Mouse (Mus musculus) midbrain, embryonic 11.5 days (tissue): ENCODE measurements around the gene Ccnf. TPM values are rescaled to one million over a fixed set of nuclear protein-coding genes. Genes with fewer than 3 reads are reported as not detected.

Experiments used
- ATAC-seq: fragments of 200-750 bp; cut with Nextera tagmentation; 2 replicates; pipeline ENCODE4 v1.8.0; 2017; ENCODE audit warnings: moderate TSS enrichment, moderate library complexity; ENCODE audit not compliant: low FRiP score
- DNase-seq: peaks from one replicate; pipeline ENCODE4 v3.0.0; 2015; ENCODE audit warnings: low spot score; ENCODE audit errors: missing footprints
- H3K27ac ChIP-seq: fragments of 300-500 bp; sonication (generic); 2 replicates; pipeline ENCODE4 v1.5.1; 2014; ENCODE audit warnings: low read depth, low read length
- H3K27me3 ChIP-seq: fragments of 300-500 bp; sonication (generic); 2 replicates; pipeline ENCODE4 v1.6.1; 2014; ENCODE audit warnings: mild to moderate bottlenecking, low read length, moderate library complexity, mixed read lengths; ENCODE audit not compliant: control insufficient read depth, insufficient read depth
- H3K36me3 ChIP-seq: fragments of 300-500 bp; sonication (generic); 2 replicates; pipeline ENCODE4 v1.6.1; 2014; ENCODE audit warnings: mild to moderate bottlenecking, low read length, moderate library complexity, mixed read lengths; ENCODE audit not compliant: control insufficient read depth, insufficient read depth
- H3K4me1 ChIP-seq: fragments of 300-500 bp; sonication (generic); 2 replicates; pipeline ENCODE4 v1.6.1; 2014; ENCODE audit warnings: low read length; ENCODE audit not compliant: control insufficient read depth, insufficient read depth
- H3K4me2 ChIP-seq: fragments of 300-500 bp; sonication (generic); 2 replicates; pipeline ENCODE4 v1.6.1; 2014; ENCODE audit warnings: mild to moderate bottlenecking, moderate library complexity
- H3K4me3 ChIP-seq: fragments of 300-500 bp; sonication (generic); 2 replicates; pipeline ENCODE4 v1.5.1; 2014; ENCODE audit warnings: low read depth, low read length
- H3K9ac ChIP-seq: fragments of 300-500 bp; sonication (generic); 2 replicates; pipeline ENCODE4 v1.6.1; 2014; ENCODE audit warnings: low read length
- H3K9me3 ChIP-seq: fragments of 300-500 bp; sonication (generic); 2 replicates; pipeline ENCODE4 v1.6.1; 2016; ENCODE audit warnings: low read length; ENCODE audit not compliant: control insufficient read depth
- WGBS: fragments of 180-500 bp; shearing (Covaris S2); extraction: QIAGEN DNeasy Blood & Tissue Kit; methylation state at CpG from one replicate; pipeline ENCODE4 v1.1.7; 2014; 5-methylcytosine and 5-hydroxymethylcytosine counted together
- polyA plus RNA-seq: library from polyadenylated mRNA; unstranded; fragments of >200 nt; fragmentation: Nextera tagmentation; extraction: Ambion mirVana; gene quantifications from 2 replicates; pipeline ENCODE4 v1.2.1, GENCODE M21; 2014

The Ccnf gene
- polyA plus RNA-seq, 1 experiment from 2014 or later = 98.6 TPM

GRCm38 (mm10) chr17:24216836-24217235 is 34.4 kb downstream of the Ccnf start:
- H3K4me1 ChIP-seq = peaks cover 16% of the 10 kb centered on the region
- H3K4me2 ChIP-seq = no peak overlapping the region
- H3K9ac ChIP-seq = no peak overlapping the region
- peaks cover 7% of the 10 kb centered on the region; the same call in 1 of the 2 replicates for H3K36me3 ChIP-seq
- no peak overlapping the region for H3K4me3 ChIP-seq
- no peak for DNase-seq
- ATAC-seq = no peak
- H3K27ac ChIP-seq = no peak overlapping the region
- WGBS = 58% methylated on average over 4 of the region's 4 CpGs
- no peaks in the 10 kb centered on the region for H3K9me3 ChIP-seq
- H3K27me3 ChIP-seq = no peaks in the 10 kb centered on the region

GRCm38 (mm10) chr17:24213186-24213585 is 38.1 kb downstream of the Ccnf start:
- H3K4me3 ChIP-seq = no peak overlapping the region
- peaks cover 7% of the 10 kb centered on the region; the same call in 1 of the 2 replicates for H3K36me3 ChIP-seq
- peaks cover 33% of the 10 kb centered on the region for H3K4me1 ChIP-seq
- WGBS = 71% methylated on average over 6 of the region's 6 CpGs
- H3K27ac ChIP-seq = no peak overlapping the region
- peaks cover 14% of the 10 kb centered on the region for H3K27me3 ChIP-seq
- no peak overlapping the region for H3K4me2 ChIP-seq
- DNase-seq (peak; percentile 83), ATAC-seq (no peak)
- H3K9me3 ChIP-seq = no peaks in the 10 kb centered on the region
- no peak overlapping the region for H3K9ac ChIP-seq

- peaks cover 37% of the 10 kb centered on the region for H3K4me1 ChIP-seq
- 0 out of 2 replicates have a peak, but pooled peaks have one; percentile 1 for ATAC-seq
- H3K4me3 ChIP-seq = peak overlapping the region; percentile 54
- peaks cover 7% of the 10 kb centered on the region; the same call in 1 of the 2 replicates for H3K36me3 ChIP-seq
- WGBS = 23% methylated on average over 5 of the region's 5 CpGs
- H3K9ac ChIP-seq = no peak overlapping the region; the same call in none of the 2 replicates
- peak; percentile 61 for DNase-seq
- H3K27ac ChIP-seq = no peak overlapping the region
- H3K9me3 ChIP-seq = no peaks in the 10 kb centered on the region
- H3K4me2 ChIP-seq = peak overlapping the region; percentile 97
- H3K27me3 ChIP-seq = peaks cover 21% of the 10 kb centered on the region
Observed at GRCm38 (mm10) chr17:24212441-24213018, 38.8 kb downstream of the Ccnf start.

GRCm38 (mm10) chr17:24211631-24212440 is 39.4 kb downstream of the Ccnf start:
- peaks cover 43% of the 10 kb centered on the region for H3K4me1 ChIP-seq
- peak; percentile 57 for ATAC-seq
- WGBS = 2% methylated on average over 37 of the region's 37 CpGs

GRCm38 (mm10) chr17:24210591-24210990 is 40.7 kb downstream of the Ccnf start:
- WGBS = 71% methylated on average over 3 of the region's 3 CpGs
- Histone ChIP-seq H3K9ac (no peak overlapping the region), H3K4me3 (no peak overlapping the region), H3K4me2 (no peak overlapping the region), H3K4me1 (peaks cover 56% of the 10 kb centered on the region), H3K9me3 (no peaks in the 10 kb centered on the region), H3K27ac (no peak overlapping the region), H3K36me3 (peaks cover 3% of the 10 kb centered on the region; the same call in 1 of the 2 replicates), H3K27me3 (peaks cover 34% of the 10 kb centered on the region)
- no peak for ATAC-seq
- peak; percentile 83 for DNase-seq

More at GRCm38 (mm10) chr17:24211631-24212440, 39.4 kb downstream of the Ccnf start:
- peak overlapping the region; percentile 97 for H3K4me2 ChIP-seq
- H3K36me3 ChIP-seq = peaks cover 7% of the 10 kb centered on the region; the same call in 1 of the 2 replicates
- peak; percentile 97 for DNase-seq
- peak overlapping the region; percentile 35; the same call in 1 of the 2 replicates for H3K27ac ChIP-seq
- H3K4me3 ChIP-seq = peak overlapping the region; percentile 54
- peak overlapping the region; percentile 88 for H3K9ac ChIP-seq
- no peaks in the 10 kb centered on the region for H3K9me3 ChIP-seq
- H3K27me3 ChIP-seq = peaks cover 28% of the 10 kb centered on the region

GRCm38 (mm10) chr17:24209916-24210240 is 41.4 kb downstream of the Ccnf start:
- DNase-seq (no peak), ATAC-seq (no peak)
- Histone ChIP-seq H3K9me3 (no peaks in the 10 kb centered on the region), H3K4me3 (no peak overlapping the region), H3K9ac (no peak overlapping the region), H3K27ac (no peak overlapping the region), H3K36me3 (no peaks in the 10 kb centered on the region), H3K27me3 (peaks cover 34% of the 10 kb centered on the region), H3K4me1 (peaks cover 58% of the 10 kb centered on the region), H3K4me2 (no peak overlapping the region)
- 65% methylated on average over 3 of the region's 3 CpGs for WGBS

GRCm38 (mm10) chr17:24209043-24209915 is 42.0 kb downstream of the Ccnf start, which contains the start of gene Ntn3:
TSS of gene Ntn3 (minus strand) at chr17:24209531.
- H3K4me1 ChIP-seq = peaks cover 64% of the 10 kb centered on the region
- DNase-seq (peak; percentile 94), ATAC-seq (peak; percentile 31)
- no peaks in the 10 kb centered on the region for H3K9me3 ChIP-seq
- no peaks in the 10 kb centered on the region for H3K36me3 ChIP-seq
- WGBS = under 1% methylated on average over 30 of the region's 43 CpGs
- peak within 1 kb of the TSS; percentile 89 for H3K4me2 ChIP-seq
- H3K9ac ChIP-seq = peak within 1 kb of the TSS; percentile 76
- peak within 1 kb of the TSS; percentile 50; the same call in 1 of the 2 replicates for H3K27ac ChIP-seq
- peak within 1 kb of the TSS; percentile 45 for H3K4me3 ChIP-seq
- H3K27me3 ChIP-seq = peaks cover 34% of the 10 kb centered on the region

- Histone ChIP-seq H3K4me2 (peak overlapping the region; percentile 89), H3K4me1 (peaks cover 66% of the 10 kb centered on the region), H3K36me3 (no peaks in the 10 kb centered on the region), H3K27ac (peak overlapping the region; percentile 50; the same call in 1 of the 2 replicates), H3K9me3 (no peaks in the 10 kb centered on the region), H3K4me3 (peak overlapping the region; percentile 45), H3K9ac (peak overlapping the region; percentile 76), H3K27me3 (peaks cover 34% of the 10 kb centered on the region)
- 0 out of 2 replicates have a peak, but pooled peaks have one; percentile 1 for ATAC-seq
- peak; percentile 95 for DNase-seq
- 1% methylated on average over 27 of the region's 29 CpGs for WGBS
Observed at GRCm38 (mm10) chr17:24208641-24209042, 42.6 kb downstream of the Ccnf start.
